Mouse (Mus musculus) hindlimb bud, embryonic 11.5 days (tissue): ENCODE results near the gene Fgfrl1.
"Not testable (repeated sequence)": the region's sequence is repeated elsewhere in the genome, so short reads cannot be mapped to it uniquely, and the experiment has no call there.

Experiments used
- DNase-seq: peaks from one replicate; pipeline ENCODE4 v3.0.0-alpha.2; 2012; ENCODE audit warnings: low read depth, low spot score; ENCODE audit errors: extremely low spot score

The Fgfrl1 gene

GRCm38 (mm10) chr5:108750328-108751210 lies 58.4 kb downstream of the Fgfrl1 start:
- no peak for DNase-seq

GRCm38 (mm10) chr5:108751258-108751657 lies 59.1 kb downstream of the Fgfrl1 start:
- DNase-seq, result not testable (repeated sequence)
